Mouse (Mus musculus): Measurements from ENCODE around the gene Entpd1.

DNA sequence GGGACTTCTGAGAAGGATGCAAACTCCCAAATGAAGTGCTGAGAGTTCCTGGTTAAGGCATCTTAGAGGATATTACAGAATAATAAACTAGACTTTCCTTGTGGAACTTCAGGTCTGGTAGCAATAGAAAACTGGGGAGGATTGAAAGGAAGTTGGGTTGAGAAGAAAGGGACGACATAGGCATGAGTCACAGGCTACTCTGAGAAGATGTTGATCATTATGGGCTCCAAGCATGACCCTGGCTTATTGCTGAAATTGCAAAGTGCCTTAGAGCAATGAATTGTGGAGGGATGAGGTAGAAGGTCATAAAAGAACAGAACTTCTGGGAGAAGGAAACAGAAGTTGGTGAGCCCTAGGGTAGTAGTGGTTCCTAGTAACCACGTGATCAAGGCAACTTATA lies 28.6 kb downstream of the Entpd1 start:
- TF ChIP-seq POLR2A (IDR thresholded peaks at IDR 0.05; ENCODE audit: low read depth, low read length) (no peak), CTCF (conservative IDR thresholded peaks at IDR 0.05; ENCODE audit: insufficient read depth, insufficient read length, low read depth, low read length) (no peak)

Measured in kidney, adult 2 months (tissue).